Mouse (Mus musculus): Measurements from ENCODE around the gene Fubp1. TPM values are rescaled to one million over a fixed set of nuclear protein-coding genes. Genes with fewer than 3 reads are reported as not detected.

Gene Fubp1
- polyA plus RNA-seq, 1 experiment = 18.4 TPM

DNA sequence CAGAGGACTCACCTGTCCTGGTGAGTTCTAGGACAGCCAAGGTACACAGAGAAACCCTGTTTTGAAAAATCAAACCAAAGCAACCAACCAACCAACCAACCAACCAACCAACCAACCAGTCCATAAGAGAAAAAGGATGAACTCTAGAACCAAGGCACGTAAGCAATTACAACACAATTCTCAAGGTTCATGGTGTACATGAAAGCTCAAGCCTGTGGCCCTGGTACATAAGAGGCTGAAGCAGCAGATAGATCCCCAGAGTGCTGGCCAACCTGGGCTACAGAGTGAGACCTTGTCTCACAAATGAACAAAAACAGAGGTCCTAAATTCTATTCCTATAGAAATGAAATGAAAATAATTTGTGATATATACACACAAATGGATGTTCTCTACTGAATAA lies 74.1 kb downstream of the Fubp1 start:
- Histone ChIP-seq H3K4me1 (ENCODE audit: control insufficient read depth, insufficient read depth, insufficient read length, low read length) (no peaks in the 10 kb centered on the region), H3K27ac (ENCODE audit: insufficient read depth, low read depth, low read length) (no peak overlapping the region), H3K27me3 (ENCODE audit: control insufficient read depth, insufficient read depth, low read length) (no peaks in the 10 kb centered on the region), H3K4me3 (ENCODE audit: low read depth, low read length) (no peak overlapping the region), H3K36me3 (ENCODE audit: control insufficient read depth, insufficient read depth, low read length) (peaks cover 9% of the 10 kb centered on the region)
- 93% methylated on average over 1 of the region's 1 CpGs for WGBS
- TF ChIP-seq POLR2A (IDR thresholded peaks at IDR 0.05; ENCODE audit: low read depth, low read length) (no peak), CTCF (IDR thresholded peaks at IDR 0.05; ENCODE audit: extremely low read depth, insufficient read length, insufficient replicate concordance, low read depth, low read length) (no peak)

DNA sequence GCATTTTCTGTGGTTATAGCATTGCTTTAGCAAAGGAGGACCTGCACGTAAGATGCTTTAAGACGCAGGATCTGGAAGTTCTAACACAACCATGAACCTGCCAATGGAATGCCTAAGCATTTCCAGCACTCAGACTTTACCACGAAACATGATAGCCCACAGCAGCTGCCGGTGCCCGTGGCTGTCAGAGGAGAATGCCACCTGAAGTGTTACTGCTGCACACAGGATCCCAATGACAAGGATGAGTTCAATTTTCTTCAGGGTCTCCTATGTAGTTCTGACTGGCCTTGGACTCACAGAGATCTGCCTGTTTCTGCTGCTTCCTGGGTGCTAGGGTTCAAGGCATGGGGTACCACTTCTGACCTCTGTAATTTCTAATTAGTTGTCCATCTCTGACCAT lies 74.5 kb downstream of the Fubp1 start:
- no peaks in the 10 kb centered on the region for H3K4me1 ChIP-seq (ENCODE audit: control insufficient read depth, insufficient read depth, insufficient read length, low read length)
- H3K27me3 ChIP-seq (ENCODE audit: control insufficient read depth, insufficient read depth, low read length) = no peaks in the 10 kb centered on the region
- TF ChIP-seq POLR2A (IDR thresholded peaks at IDR 0.05; ENCODE audit: low read depth, low read length) (no peak), CTCF (IDR thresholded peaks at IDR 0.05; ENCODE audit: extremely low read depth, insufficient read length, insufficient replicate concordance, low read depth, low read length) (no peak)
- H3K36me3 ChIP-seq (ENCODE audit: control insufficient read depth, insufficient read depth, low read length) = peaks cover 9% of the 10 kb centered on the region
- no peak overlapping the region for H3K27ac ChIP-seq (ENCODE audit: insufficient read depth, low read depth, low read length)
- 94% methylated on average over 5 of the region's 5 CpGs for WGBS
- no peak overlapping the region for H3K4me3 ChIP-seq (ENCODE audit: low read depth, low read length)

Other genes starting within 250 kb of the Fubp1 start
- 52.0 and 121 TPM in 2 replicates for gene Gipc2, start 44.2 kb upstream of the Fubp1 start, polyA plus RNA-seq (2012; rRNA removed)
- gene Dnajb4, start 120 bp upstream of the Fubp1 start, polyA plus RNA-seq (2012; rRNA removed) = 0.48 and 1.4 TPM in 2 replicates
- 0.05 TPM in 1 of 2 replicates, not detected in the other for gene Nexn, start 55.9 kb downstream of the Fubp1 start, polyA plus RNA-seq (2012; rRNA removed)
- gene Miga1, start 130.0 kb downstream of the Fubp1 start, polyA plus RNA-seq (2012; rRNA removed) = 2.9 and 6.7 TPM in 2 replicates
- 6.5 and 12.4 TPM in 2 replicates for gene Usp33, start 136.1 kb downstream of the Fubp1 start, polyA plus RNA-seq (2012; rRNA removed)
- gene Zzz3, start 185.1 kb downstream of the Fubp1 start, polyA plus RNA-seq (2012; rRNA removed) = 8.3 and 13.3 TPM in 2 replicates